Mouse (Mus musculus): ENCODE measurements around the gene Ablim2.
A peak's percentile ranks its signal among the peaks of the same experiment; 100 is the strongest.

Ablim2 gene

DNA sequence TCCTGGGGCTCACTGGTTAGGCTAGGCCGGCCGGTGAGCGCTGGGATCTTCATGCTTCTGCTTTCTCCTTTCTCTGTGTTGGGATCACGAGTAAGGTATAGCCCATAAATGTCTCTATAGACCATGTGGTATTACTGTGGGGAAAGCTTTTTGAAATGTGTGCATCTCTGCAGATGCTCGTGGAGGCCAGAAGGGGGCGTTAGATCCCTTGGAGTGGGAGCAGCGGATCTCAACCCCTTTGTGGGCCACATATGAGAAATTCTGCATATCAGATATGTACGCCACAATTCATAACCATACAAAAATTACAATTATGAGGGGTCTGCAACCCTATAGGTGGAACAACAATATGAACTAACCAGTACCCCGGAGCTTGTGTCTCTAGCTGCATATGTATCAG, 131.3 kb downstream of the Ablim2 start:
- no peak for DNase-seq (ENCODE audit: low read depth)

DNA sequence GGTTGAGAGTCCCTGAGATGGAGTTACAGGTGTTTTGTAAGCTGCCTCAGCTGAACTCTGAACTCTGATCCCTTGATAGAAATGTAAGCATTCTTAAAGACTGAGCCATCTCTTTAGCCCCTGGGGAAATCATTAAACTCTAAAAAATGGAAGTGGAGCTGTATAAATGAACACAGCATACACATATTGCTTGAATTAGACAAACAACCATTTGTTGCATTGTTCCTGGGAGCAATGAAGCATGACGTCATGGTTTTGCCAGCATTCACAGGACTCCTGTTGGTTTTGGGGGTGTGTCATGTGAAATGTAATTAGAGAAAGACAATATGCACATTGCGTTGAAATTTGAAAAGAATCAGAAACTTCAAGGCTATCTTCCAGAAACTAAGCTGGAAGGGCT, 132.0 kb downstream of the Ablim2 start:
- DNase-seq (ENCODE audit: low read depth), result no peak

DNA sequence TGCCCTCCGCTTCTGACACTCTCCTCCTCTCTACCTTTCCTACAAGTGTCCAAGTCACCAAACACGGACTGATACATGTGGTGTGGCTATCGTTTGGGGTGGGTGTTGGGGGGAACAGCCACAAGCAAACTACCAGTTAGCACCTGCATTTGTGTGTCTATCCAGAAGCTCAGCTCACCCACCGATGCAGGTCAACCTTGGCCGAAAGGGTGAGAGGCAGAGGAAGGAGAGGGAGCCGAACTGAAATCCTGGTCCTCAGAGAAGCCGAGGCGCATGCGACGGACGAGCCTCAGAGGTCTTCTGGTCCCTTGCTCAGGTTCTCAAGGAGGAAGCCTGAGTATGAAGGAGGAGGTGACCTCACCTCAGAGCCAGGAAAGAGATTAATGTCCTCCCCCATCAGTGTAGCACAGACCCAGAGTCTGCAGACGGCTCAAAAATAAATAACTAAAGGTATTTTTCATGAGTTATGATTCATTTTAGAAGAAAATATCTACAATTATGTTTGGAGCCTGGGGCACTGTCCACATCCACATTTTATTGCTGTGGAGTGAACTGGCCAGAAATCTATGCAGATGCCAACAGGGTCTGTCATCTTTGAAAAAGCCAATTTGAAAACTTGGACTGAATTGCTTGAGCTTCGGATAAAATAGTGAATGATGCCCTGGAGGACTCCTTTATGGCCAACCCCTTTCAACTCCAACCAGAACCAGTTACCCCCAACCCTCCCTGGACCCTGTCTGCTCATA, 133.5 kb downstream of the Ablim2 start:
- no peak for DNase-seq (ENCODE audit: low read depth)

DNA sequence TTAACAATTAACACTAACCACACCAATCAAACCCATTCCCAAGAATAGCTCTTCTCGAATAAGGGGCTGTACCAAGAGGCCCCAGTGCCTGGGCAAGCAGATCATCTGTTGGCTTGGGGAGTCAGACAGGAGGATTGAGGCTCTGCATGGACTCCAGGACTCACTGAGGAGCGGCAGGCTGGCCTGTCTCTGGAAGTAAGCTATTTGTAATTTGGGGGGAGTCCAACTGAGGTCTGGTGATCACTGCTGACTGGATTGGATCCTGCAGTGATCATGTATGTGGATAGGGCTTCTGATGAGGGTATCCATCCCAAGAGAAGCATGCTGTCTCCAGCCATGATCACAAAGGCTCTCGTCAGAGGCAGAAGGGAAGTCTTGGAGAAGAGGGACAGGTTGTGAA, 134.7 kb downstream of the Ablim2 start:
- DNase-seq (ENCODE audit: low read depth), result no peak

DNA sequence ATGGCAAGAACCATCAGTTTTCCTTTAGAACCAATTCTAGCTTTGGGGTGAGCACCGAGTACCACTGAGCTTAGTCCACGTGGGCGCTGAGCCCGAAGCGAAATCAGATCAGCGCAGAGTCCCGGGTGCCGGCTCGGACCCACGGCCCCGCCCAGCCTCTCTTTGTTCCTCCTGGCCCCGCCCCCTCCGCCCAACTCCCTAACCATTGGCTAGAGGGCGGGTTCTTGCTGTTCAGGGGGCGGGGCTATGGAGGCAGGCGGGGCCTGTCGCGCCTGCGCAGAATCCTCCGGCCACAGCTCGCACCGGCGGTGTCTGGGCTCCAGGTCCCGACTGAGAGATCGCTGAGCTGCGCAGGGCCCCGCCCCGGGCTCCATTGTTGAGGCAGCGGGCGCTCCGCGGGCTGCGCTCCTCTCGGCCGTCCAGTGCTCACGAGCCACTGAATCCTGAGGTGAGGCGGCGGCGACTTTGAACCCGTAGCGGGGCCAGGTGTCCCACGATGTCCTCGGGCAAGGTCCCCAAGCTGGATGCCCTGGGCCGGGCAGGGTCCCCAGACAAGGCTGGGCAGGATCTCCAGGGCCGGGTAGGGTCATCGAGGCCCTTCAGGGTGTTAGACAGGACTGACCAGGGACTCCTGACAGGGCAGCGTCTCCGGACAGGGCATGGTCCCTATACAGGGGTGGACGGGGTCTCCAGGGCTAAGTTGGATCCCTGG, 135.6 kb downstream of the Ablim2 start, which contains the start of gene Afap1:
Gene Afap1, plus strand, starts transcription at position 227 of the 712 bp plus-strand sequence.
- peak; percentile 56 for DNase-seq (ENCODE audit: low read depth)

DNA sequence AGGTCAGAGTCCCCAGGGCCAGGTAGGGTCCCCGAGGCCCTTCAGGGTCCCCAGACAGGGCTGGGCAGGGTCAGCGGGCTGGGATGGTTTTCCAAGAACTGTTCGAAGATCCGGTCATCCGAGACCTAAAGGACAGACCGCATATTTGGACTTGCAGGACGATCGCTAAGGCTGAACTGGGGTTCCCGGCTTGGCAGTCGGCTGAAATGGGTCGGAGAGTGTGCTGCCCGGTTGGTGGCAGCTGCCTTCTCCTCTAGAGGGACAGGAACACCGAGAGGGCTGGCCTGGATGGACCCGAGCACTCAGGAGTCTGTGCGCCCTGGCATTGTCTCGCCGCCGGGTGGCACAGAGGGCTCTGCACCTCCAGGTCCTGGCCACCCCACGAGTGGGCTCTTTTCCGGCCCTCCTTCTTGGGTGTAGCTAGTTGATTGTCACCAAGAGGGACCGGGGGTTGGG, 136.2 kb downstream of the Ablim2 start:
- DNase-seq (ENCODE audit: low read depth), result no peak

DNA sequence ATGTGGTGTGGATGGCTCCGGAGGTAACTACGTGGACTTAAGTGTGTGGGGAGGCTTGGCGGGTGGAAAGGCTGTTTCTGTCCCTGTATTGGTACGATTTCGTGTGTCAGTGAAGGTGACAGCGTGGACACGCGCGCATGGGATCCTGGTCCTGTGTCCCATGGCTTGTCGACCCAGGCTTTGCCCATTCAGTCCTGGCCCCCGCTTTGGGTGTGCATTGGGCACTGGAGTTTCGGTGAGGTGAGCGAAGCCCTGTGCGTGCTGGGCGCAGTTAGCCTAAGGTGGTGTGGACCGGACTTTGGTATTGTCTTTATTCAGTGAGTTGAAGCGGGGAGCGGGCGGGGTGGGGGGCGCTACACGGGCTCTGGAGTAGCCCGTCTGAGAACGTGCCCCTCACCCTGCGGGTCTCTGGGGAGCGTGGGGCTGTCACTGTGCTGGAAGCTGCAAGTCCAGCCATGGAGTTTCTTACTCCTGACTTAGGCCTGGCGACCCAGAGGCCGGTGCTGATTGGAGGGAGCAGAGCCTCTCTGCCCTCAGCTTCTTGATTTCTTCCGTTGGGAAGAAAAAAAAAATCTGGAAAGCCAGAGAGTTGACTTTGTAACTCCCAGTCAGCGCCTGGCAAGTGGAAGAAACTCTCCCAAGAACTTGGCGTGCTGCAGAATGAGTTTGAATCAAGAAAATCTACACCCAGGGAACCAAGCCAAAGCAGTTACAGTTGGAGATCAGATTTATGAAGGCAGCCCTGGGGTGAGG, 136.8 kb downstream of the Ablim2 start:
- DNase-seq (ENCODE audit: low read depth), result no peak

DNA sequence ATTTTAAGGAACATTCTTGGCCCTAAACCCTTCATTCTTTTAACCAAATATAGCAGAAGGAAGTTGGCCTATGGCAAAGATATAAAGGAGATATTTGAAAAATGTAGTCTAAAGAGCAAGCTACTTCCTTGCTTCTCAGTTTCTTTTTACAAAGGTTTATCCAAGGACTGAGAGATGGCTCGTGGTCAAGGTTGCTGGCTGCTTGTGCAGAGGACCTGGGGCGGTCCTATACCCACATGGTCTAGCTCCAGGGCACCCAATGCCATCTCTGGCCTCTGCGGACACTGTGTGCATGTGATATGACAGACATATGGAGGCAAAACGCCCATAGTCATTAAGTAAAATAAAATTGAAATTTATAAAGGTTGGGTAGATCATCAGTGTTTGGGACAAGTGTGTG, 138.2 kb downstream of the Ablim2 start:
- DNase-seq (ENCODE audit: low read depth), result no peak

DNA sequence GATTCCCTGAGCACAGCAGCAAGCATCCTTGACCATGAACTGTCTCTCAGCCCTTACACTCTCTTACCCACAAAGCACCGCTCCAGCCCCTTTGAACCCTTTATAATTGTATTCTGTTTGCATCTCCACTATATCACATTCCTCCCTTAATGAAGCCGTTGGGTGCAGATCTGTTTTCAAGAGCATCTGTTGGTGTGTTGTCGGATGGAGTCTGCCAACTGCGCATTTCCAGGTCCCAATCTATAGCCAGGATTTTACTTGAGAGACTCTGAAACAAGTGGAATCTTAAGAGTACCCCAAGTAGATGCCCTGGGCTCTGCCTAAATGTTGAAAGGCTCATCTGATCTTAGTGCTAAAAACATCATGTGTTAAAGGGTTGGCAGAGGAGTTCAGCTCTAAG, 138.9 kb downstream of the Ablim2 start:
- DNase-seq (ENCODE audit: low read depth), result no peak

DNA sequence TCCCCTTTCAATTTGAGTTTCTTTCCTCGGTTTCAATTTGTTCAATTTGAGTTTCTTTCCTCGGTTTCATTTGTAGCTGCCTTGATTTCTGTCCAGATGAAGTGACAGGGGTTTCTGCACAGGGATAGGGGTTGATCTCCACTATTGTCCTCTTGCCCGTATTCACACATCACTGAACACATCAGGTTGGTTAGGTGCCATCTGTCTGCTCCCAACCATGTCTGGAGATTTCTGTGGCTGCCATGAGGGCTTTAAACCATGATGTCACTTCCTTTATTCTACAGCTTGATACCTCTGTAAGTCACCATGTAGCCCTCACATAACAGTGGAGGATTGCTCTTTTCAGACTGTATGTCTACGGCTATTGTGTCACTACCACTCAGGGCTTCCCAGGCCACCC, 139.5 kb downstream of the Ablim2 start:
- DNase-seq (ENCODE audit: low read depth), result no peak

DNA sequence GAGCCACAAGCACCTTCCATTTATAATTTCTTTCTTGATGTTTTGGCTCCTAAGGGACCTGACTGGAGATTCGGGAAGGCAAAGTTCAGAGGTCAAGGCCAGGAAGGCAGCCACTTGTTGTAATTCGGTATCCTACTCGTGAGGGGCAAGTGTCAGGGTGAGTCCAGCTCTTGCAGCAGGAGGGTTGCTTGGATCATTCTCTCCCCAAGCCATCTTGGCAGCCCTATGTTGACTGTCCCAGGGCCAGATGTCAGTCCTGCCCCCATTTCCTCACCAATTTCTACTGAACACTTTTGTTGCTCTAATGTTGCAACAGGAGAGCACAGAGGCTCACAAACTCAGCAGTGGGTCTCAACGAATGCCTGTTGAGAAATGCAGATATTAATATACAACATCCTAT, 140.4 kb downstream of the Ablim2 start:
- no peak for DNase-seq (ENCODE audit: low read depth)

DNA sequence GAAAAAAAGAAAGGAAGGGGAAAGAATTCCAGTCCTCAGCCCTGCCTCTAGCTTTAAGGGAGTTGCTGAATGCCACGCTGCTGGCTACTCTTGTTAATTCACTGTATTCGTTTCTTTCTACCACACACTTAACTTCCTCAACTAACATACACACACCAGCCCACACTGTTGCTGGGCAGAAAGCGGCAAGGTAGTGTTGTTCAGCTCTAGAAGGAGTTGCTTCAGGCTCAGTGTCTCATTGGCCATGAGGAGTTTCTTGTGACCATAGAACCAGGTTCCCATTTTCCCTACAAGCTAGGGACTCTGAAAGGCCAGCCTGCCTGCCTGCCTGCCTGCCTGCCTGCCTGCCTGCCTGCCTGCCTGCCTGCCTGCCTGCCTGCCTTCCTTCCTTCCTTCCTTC, 141.3 kb downstream of the Ablim2 start:
- no peak for DNase-seq (ENCODE audit: low read depth)

DNA sequence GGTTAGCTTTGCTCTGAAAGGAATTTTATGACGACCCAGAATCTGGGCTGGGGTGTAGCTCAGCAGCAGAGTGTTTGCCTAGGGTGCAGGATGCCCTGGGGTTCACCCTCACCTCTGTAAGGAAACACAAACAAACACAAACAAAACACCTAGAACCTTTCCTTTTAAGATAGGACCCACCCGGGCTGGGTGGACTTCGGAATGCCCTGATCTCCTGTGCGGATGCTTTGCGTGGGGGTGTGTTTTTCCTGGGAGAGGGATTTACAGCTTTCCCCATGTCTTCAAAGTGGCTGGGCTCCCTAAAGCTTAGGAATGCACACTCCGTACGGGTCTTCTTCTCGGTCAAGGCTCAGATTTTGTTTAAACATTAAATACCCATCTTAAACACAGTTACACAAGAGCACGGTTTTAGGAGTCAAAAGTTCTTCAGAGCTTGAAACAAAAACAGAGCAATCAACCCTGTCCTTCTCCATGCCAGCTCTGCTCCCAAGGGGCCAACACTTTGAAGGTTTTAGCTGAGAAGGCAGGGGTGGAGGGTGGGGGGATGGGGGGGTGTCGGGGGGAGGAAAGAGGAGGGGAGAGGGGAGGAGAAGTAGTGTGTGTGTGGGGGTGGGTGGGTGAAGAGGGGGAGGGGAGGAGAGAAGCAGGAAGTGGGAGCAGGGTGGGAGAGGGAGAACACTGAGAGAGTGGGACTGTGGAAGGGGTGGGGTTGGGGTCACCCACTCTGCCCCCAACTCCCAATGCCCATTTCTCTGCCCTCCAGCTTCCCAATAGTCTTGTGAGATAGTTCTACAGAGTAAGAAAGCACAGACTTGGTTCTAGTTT, 142.9 kb downstream of the Ablim2 start:
- no peak for DNase-seq (ENCODE audit: low read depth)

DNA sequence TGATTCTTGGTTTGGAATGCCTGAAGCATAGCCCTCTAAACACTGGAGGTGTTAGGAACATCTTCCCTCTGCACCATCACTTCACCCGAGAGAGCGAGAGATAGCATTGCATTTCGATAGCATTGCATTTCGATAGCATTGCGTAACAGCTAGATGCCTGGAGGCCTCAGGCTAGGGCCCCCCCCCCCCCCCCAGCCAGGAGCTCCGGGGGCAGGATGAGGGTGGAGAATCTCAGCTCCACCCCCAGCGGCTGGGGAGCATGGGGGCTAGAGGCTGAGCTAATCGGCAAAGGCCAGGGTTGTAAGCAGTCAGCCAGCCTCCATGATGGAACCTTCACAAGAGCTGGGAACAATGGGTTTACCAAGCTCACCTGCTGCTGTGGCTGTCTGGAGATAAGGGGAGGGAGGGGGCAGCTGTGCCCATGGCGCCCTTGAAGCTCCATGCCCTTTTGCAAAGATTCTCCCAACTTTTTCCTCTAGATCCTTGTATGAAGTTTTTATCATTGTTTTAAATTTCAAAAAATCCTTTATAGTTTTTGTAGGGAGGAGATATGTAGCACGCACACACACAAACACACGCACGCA, 143.6 kb downstream of the Ablim2 start:
- DNase-seq (ENCODE audit: low read depth), result no peak

DNA sequence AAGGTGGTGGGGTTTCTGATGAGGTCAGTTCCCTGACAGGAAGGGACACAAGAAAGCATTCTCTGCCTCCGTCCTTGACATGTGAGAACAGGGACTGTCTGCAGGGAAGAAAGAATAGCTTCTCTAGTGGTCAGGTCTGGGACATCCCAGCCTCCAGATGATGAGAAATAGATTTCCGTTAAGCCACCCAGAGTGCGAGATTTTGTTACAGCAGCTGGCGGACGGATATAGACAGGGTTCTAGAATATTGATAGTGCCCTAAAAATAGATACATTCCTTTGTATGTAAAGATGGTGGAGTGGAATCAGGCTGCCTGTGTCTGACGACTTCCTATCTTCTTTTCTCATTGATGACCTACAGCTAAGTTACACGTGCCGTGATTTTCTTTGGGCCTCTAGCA, 145.8 kb downstream of the Ablim2 start:
- no peak for DNase-seq (ENCODE audit: low read depth)

DNA sequence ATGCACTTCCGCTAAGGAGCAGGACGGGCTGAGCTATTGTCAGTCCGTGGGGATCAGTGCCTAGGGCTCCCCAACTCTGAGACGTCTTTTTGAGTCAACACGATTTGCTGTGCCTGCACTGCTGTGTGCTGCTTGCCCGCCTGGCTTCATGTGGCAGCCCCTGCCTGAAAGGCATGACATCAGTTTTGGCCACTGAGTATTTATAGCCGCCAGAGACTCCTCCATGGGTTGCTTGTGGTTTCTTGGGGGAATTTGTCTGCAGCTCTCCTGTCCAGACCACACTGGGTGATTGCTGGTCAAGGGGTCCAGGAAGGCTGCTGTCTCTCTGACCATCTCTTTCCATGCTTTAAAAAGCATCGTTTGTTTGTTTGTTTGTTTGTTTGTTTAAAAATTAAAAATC, 147.6 kb downstream of the Ablim2 start:
- no peak for DNase-seq (ENCODE audit: low read depth)

DNA sequence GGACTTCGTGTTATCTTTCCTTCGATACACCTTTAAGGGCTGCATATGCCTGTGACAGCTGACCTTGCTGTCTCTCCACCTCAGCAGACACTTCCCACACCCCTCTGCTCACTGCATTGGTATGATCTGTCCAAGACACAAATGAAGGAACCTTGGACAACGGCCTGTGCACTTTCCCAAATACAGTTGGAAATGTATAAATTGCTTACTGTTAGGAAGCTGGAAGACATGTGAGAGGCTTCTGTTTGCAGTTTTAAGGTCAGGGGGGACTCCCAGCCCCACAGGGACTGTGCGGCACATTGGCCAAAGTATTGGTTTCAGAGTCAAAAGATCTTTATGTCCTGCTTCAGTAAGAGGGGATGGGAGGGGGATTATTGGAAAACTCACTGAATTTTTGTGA, 149.4 kb downstream of the Ablim2 start:
- DNase-seq (ENCODE audit: low read depth), result no peak

DNA sequence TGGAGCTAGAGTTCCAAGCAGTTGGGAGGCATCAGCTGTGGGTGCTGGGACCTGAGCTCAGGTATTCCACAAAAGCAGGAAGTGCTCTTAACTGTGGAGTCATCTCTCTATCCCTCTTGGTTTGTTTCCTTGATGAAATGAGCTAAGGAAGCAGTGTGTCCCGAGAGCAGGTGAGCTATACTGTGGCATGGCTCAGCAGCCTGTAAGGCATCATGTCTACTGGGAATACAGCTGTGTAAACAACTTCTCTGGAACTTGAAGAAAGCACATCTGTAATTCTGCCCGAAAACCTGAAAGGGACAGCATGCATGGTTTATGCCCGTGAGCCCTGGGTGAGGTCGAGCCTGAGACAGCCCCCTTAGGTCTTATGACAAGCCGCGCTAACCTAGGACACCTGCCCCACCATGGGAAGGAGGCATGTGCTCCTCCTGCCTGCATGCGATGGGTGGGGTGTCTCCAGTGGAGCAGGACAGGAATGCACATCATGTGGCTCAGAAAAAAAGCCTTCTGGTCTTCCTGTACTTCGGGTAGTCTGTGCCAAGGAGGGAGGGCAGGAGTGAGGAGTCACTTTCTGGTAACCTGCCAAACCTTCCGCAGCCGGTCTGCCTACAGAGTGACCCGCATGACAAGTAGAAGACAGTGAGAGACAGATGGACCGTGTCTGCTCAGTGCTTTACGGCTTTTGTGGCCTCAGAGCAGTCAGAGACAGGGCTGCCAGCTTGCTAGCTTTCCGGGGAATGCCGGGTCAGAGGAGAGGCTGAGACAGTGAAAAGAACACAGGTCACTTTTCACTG, 150.2 kb downstream of the Ablim2 start:
- no peak for DNase-seq (ENCODE audit: low read depth)

DNA sequence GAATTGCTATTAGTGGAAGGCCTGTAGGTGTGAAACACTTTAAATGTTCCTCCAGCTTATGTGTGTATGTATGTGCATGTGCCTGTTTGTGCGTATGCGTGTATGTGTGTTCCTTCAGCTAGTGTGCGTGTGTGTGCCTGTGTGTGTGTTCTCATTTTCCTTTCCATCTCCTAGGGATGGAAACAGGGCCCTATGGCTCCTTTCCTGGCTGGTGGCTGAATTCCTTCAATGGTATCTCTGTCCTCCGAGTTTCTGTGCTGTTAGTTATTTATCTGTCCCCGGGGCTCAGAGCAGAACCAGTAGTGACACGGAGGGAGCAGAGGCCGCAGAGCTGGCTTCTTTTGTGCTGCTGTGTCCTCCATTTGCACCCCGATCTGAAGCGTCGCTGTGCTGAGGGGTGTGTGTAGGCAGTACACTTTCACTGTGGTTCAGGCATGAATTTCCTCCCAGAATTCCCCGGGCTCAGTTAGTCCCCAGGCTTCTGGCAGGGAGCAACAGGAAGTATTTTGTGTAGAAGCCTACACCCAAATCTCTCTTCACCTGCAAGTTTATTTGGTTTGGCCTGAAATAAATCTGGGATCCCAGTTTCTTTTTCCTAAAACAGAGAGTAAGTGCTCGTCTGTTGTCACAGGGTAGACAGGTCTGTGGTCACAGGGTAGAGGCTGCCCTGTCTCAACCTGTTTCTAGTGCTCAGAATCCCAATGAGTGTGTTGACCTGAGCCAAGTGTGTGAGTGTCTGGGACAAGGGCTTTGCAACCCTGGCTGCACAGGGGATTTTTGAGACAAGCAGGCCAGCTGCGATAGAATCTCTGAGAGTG, 151.2 kb downstream of the Ablim2 start:
- DNase-seq (ENCODE audit: low read depth), result no peak

All from c-Kit-positive CD71-positive TER-119-negative erythroid progenitor cells, embryonic 14.5 days (primary cell).